In the genomic region with DNA sequence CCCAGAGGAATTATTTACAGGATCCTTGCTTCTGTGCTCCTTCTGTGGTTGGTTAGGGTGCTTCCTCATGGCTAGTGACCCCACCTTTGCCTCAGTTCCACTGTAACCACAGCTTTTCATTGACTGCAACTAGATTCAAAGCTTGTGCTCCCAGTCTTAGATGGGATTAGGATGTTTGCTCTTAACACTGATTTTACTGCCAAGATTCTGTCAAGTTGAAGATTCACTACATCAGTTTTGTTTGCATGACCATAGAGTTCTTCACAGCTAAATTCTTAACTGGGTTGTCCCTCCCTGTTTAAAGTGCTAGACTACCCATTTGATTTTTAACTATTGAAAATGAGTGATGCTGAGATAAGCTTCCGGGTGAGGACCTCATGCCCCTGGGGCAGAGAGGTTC, we compare ENCODE assay signal across 14 mouse cellular contexts. TPM values are rescaled to one million over a fixed set of nuclear protein-coding genes. Genes with fewer than 3 reads are reported as not detected.
DNase-seq lines count a peak whose midpoint lies in the region; ATAC-seq and TF ChIP-seq lines count a peak whose summit lies in the region.
"Had no signal": no experiment of that assay in that cellular context is flagged by ENCODE, and none has a peak within 500 bp of the region (broad histone marks: within the 10 kb centered on the region; RNA-seq: fewer than 3 reads in every experiment).

No protein-coding gene starts in this region.

- H3K36me3 ChIP-seq in kidney, adult 2 months (ENCODE audit: control insufficient read depth, insufficient read depth, low read length) = no peaks in the 10 kb centered on the region
- no peaks in the 10 kb centered on the region for H3K36me3 ChIP-seq in midbrain, embryonic 10.5 days
- no peaks in the 10 kb centered on the region for H3K36me3 ChIP-seq in midbrain, embryonic 16.5 days (ENCODE audit: control insufficient read depth, insufficient read depth, low read length)
- H3K36me3 ChIP-seq in stomach, embryonic 15.5 days = no peaks in the 10 kb centered on the region
- H3K36me3 ChIP-seq: heart, embryonic 15.5 days; limb, embryonic 13.5 days had no signal

- ATAC-seq in midbrain, embryonic 16.5 days = no peak
- peak; percentile 42; the same call in 1 of the 2 replicates for ATAC-seq in granulocyte monocyte progenitor cell, adult 5-6 weeks (replicated peaks; ENCODE audit: poor library complexity, severe bottlenecking)
- peak; percentile 31; the same call in 1 of the 2 replicates for ATAC-seq in stomach, embryonic 15.5 days (ENCODE audit: insufficient read depth, low FRiP score, low read depth)

- H3K27me3 ChIP-seq in kidney, adult 2 months (replicated peaks; ENCODE audit: control insufficient read depth, insufficient read depth, low read length) = no peaks in the 10 kb centered on the region
- H3K27me3 ChIP-seq in midbrain, embryonic 10.5 days (ENCODE audit: low read depth, poor library complexity, severe bottlenecking) = no peaks in the 10 kb centered on the region
- H3K27me3 ChIP-seq in midbrain, embryonic 16.5 days (ENCODE audit: control insufficient read depth, insufficient read depth, low read depth, low read length) = no peaks in the 10 kb centered on the region
- no peaks in the 10 kb centered on the region for H3K27me3 ChIP-seq in stomach, embryonic 15.5 days (replicated peaks)
- H3K27me3 ChIP-seq: CH12.LX; heart, embryonic 15.5 days; limb, embryonic 13.5 days had no signal

- H3K4me3 ChIP-seq in kidney, adult 2 months (ENCODE audit: insufficient read depth, low read depth, low read length) = no peak overlapping the region
- no peak overlapping the region for H3K4me3 ChIP-seq in midbrain, embryonic 10.5 days
- no peak overlapping the region for H3K4me3 ChIP-seq in midbrain, embryonic 16.5 days (ENCODE audit: low read depth, low read length)
- H3K4me3 ChIP-seq in stomach, embryonic 15.5 days (replicated peaks) = no peak overlapping the region
- H3K4me3 ChIP-seq: heart, embryonic 15.5 days; limb, embryonic 13.5 days had no signal

- H3K27ac ChIP-seq in kidney, adult 2 months (ENCODE audit: insufficient read depth, low read depth, low read length) = peak overlapping the region; percentile 10; the same call in 1 of the 2 replicates
- 0 out of 2 replicates have a peak overlapping the region, but pooled peaks have one; percentile 39 for H3K27ac ChIP-seq in midbrain, embryonic 10.5 days (replicated peaks)
- H3K27ac ChIP-seq in midbrain, embryonic 16.5 days (ENCODE audit: low read length) = no peak overlapping the region
- no peak overlapping the region for H3K27ac ChIP-seq in stomach, embryonic 15.5 days
- H3K27ac ChIP-seq: heart, embryonic 15.5 days; limb, embryonic 13.5 days had no signal

- peak; percentile 47 for DNase-seq in kidney, adult 2 months
- no peak for DNase-seq in kidney, postnatal 25 days
- no peak for DNase-seq in midbrain, embryonic 10.5 days (ENCODE audit: low spot score)
- DNase-seq in urinary bladder, postnatal 25 days (ENCODE audit: low spot score) = no peak
- no peak for DNase-seq in urinary bladder, postnatal 36 days (ENCODE audit: low spot score in 2 of 2)
- DNase-seq: cerebellum, postnatal 10 days; gastrocnemius, postnatal 10 days; thymus, postnatal 4 days had no signal

- no peak for TF ChIP-seq POLR2A in kidney, adult 2 months (IDR thresholded peaks at IDR 0.05; ENCODE audit: low read depth, low read length)

- TF ChIP-seq CTCF in kidney, adult 2 months (conservative IDR thresholded peaks at IDR 0.05; ENCODE audit: insufficient read depth, insufficient read length, low read depth, low read length) = no peak

- WGBS in kidney, adult 2 months = 8% methylated on average over 1 of the region's 1 CpGs
- 67% methylated on average over 1 of the region's 1 CpGs for WGBS in midbrain, embryonic 10.5 days
- 48% methylated on average over 1 of the region's 1 CpGs for WGBS in midbrain, embryonic 16.5 days
- WGBS in stomach, embryonic 15.5 days = 20% methylated on average over 1 of the region's 1 CpGs

- H3K4me2 ChIP-seq in midbrain, embryonic 16.5 days (ENCODE audit: low read length) = no peak overlapping the region
- H3K4me2 ChIP-seq in stomach, embryonic 15.5 days = peak overlapping the region; percentile 27; the same call in 1 of the 2 replicates
- H3K4me2 ChIP-seq: heart, embryonic 15.5 days; limb, embryonic 13.5 days had no signal

- no peaks in the 10 kb centered on the region for H3K9me3 ChIP-seq in midbrain, embryonic 10.5 days (replicated peaks)
- H3K9me3 ChIP-seq in midbrain, embryonic 16.5 days (replicated peaks; ENCODE audit: control insufficient read depth, low read length, poor library complexity, severe bottlenecking) = no peaks in the 10 kb centered on the region
- H3K9me3 ChIP-seq in stomach, embryonic 15.5 days = no peaks in the 10 kb centered on the region
- H3K9me3 ChIP-seq: heart, embryonic 15.5 days; limb, embryonic 13.5 days had no signal

- H3K9ac ChIP-seq in midbrain, embryonic 16.5 days (ENCODE audit: low read depth, low read length) = no peak overlapping the region
- H3K9ac ChIP-seq in stomach, embryonic 15.5 days = no peak overlapping the region
- H3K9ac ChIP-seq: heart, embryonic 15.5 days; limb, embryonic 13.5 days had no signal

- peaks cover 10% of the 10 kb centered on the region for H3K4me1 ChIP-seq in kidney, adult 2 months (ENCODE audit: control insufficient read depth, insufficient read depth, low read length)
- H3K4me1 ChIP-seq in midbrain, embryonic 10.5 days = peaks cover 50% of the 10 kb centered on the region
- H3K4me1 ChIP-seq in midbrain, embryonic 16.5 days (ENCODE audit: control insufficient read depth, insufficient read depth, low read length) = peaks cover 17% of the 10 kb centered on the region
- H3K4me1 ChIP-seq in stomach, embryonic 15.5 days = peaks cover 12% of the 10 kb centered on the region

RNA-seq across cellular contexts. Expression of gene Tent4b, which starts 29.3 kb away (rescaled TPM):
- polyA plus RNA-seq in kidney, adult 2 months (2012; rRNA removed) = 26.5 and 28.8 TPM in 2 replicates
- polyA plus RNA-seq in midbrain, embryonic 10.5 days (2016; fragmentation: Nextera tagmentation; extraction: Ambion mirVana) = 8.2 and 9.5 TPM in 2 replicates
- 9.7 and 11.0 TPM in 2 replicates for polyA plus RNA-seq in midbrain, embryonic 16.5 days (2015; fragmentation: Nextera tagmentation; extraction: Ambion mirVana)
- 34.4 and 41.3 TPM in 2 replicates for total RNA-seq in granulocyte monocyte progenitor cell, adult 5-6 weeks (2014; fragmentation: Nextera tagmentation)
- total RNA-seq in granulocyte monocyte progenitor cell, adult 5-6 weeks (2017) = 34.6 and 37.6 TPM in 2 replicates
- 7.0 and 7.5 TPM in 2 replicates for polyA plus RNA-seq in stomach, embryonic 15.5 days (2015; fragmentation: Nextera tagmentation; extraction: Ambion mirVana)

RNA-seq across cellular contexts. Expression of gene Adcy7, which starts 43.9 kb away (rescaled TPM):
- 3.0 and 4.8 TPM in 2 replicates for polyA plus RNA-seq in kidney, adult 2 months (2012; rRNA removed)
- 2.2 and 3.2 TPM in 2 replicates for polyA plus RNA-seq in midbrain, embryonic 10.5 days (2016; fragmentation: Nextera tagmentation; extraction: Ambion mirVana)
- 4.2 and 6.6 TPM in 2 replicates for polyA plus RNA-seq in midbrain, embryonic 16.5 days (2015; fragmentation: Nextera tagmentation; extraction: Ambion mirVana)
- 41.0 and 43.7 TPM in 2 replicates for total RNA-seq in granulocyte monocyte progenitor cell, adult 5-6 weeks (2014; fragmentation: Nextera tagmentation)
- 32.9 and 35.0 TPM in 2 replicates for total RNA-seq in granulocyte monocyte progenitor cell, adult 5-6 weeks (2017)
- 6.3 and 7.4 TPM in 2 replicates for polyA plus RNA-seq in stomach, embryonic 15.5 days (2015; fragmentation: Nextera tagmentation; extraction: Ambion mirVana)

Comparison
In these comparisons a context has a peak if more than half of its experiments do, and no peak if none do; other contexts are left out.
1. H3K27ac ChIP-seq: peak in kidney, adult 2 months (single experiment) and midbrain, embryonic 10.5 days (single experiment); none in midbrain, embryonic 16.5 days (single experiment) and stomach, embryonic 15.5 days (single experiment).